Mouse (Mus musculus): ENCODE results near the gene Slco2a1.

Slco2a1 gene

GRCm38 (mm10) chr9:103040581-103040980 is 52.1 kb downstream of the Slco2a1 start:
- no peak for DNase-seq

- DNase-seq: no peak
Observed at GRCm38 (mm10) chr9:103045406-103045805, 56.9 kb downstream of the Slco2a1 start.

DNA sequence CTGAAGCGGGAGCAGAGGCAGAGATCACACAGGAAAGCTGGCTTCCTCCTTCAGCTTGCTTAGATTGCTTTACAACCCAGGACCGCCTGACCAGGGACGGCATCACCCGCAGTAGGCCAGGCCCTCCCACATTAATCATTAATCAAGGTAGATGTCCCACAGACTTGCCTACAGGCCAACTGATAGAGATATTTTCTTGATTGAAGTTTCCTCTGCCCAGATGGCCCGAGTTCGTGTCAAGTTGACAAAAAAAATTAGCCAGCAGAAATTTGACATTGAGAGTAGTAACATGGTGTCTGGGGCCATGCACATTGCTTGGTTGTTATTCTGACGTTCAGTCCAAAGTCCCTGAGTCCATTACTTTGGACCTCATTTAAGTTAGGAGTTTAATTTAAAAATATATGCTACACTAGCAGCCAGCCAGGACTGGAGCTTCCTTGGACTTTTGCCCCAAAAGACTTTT is 60.6 kb downstream of the Slco2a1 start:
- DNase-seq: no peak

DNA sequence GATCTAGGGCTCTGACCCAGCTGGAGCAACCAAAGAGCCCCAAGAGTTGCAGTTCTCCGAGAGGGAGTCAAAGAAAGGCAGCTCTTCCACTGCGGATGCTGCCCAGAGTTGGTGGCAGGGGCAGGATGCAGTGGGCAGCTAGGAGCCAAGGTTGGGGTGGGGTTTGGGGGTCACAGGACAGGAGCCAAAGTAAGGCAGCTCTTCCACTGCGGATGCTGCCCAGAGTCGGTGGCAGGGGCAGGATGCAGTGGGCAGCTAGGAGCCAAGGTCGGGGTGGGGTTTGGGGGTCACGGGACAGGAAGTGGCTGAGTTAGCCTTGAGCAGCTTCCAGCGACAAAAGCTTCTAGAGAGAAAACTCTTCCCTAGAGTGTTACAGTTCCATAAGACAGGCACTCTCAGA is 65.3 kb downstream of the Slco2a1 start:
- DNase-seq: peak; percentile 40 to 54

- DNase-seq: peak in 1 of 2 experiments; percentile 52
Observed at GRCm38 (mm10) chr9:103055061-103055460, 66.5 kb downstream of the Slco2a1 start.

DNA sequence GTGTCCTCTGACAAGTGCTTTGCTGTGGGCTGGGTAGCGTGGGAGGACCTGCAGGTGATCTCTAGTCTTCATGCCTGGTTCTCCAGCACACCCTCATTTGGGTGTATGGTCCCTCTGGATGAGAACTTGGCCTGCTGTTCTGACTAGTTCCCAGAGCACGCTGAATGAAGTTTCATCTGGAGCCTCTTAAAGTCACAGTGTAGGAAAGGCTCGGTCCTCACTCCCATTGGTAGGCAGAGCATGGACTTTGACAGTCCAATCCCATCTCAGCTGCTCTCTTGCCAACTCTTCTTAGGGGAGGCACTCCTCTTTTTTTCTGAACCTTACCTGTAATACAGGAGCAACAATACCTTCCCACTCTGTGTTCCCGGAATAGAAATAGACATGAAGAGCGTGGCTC is 67.7 kb downstream of the Slco2a1 start:
- peak in 1 of 2 experiments; percentile 10 for DNase-seq

DNA sequence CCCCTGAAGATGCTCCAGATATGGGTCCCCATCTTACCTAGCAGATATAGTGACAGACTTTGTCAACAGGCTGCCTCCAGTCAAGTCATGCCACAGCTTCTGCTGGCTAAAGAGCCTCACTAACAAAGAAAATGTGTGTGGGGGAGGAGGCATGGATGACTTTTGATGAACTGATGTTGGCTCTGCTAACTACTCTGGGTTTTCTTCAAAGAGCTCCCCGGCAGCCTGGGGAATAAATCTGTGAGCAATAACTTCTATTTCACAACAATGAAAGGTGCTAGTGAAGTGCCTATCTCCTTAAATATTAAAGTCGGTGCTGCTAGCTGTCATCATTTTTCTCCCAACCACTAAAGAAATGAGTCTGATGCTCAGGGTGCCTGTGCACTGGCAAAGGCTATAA is 72.0 kb downstream of the Slco2a1 start:
- peak in 1 of 2 experiments; percentile 19 for DNase-seq

GRCm38 (mm10) chr9:103061471-103062053 is 73.0 kb downstream of the Slco2a1 start:
- peak in 1 of 2 experiments; percentile 6 for DNase-seq

- no peak for DNase-seq
Observed at GRCm38 (mm10) chr9:103063591-103063990, 75.1 kb downstream of the Slco2a1 start.

GRCm38 (mm10) chr9:103066845-103067244 is 78.3 kb downstream of the Slco2a1 start:
- no peak for DNase-seq

DNA sequence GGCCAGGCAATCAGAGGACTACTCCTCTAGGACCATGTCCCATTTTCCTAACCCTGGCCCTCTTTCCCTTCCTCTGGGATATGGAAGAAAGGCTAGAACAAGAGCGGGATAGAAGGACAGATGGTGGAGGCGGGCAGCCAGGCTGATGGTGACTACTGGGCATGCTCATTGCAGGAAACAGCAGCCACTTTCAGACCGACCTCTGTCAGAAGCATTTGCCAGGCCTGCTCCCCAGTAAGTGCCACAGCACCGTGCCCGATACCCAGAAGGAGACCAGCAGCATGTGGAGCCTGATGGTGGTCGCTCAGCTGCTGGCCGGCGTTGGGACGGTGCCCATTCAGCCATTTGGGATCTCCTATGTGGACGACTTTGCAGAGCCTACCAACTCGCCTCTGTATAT is 79.1 kb downstream of the Slco2a1 start:
- no peak for DNase-seq

DNA sequence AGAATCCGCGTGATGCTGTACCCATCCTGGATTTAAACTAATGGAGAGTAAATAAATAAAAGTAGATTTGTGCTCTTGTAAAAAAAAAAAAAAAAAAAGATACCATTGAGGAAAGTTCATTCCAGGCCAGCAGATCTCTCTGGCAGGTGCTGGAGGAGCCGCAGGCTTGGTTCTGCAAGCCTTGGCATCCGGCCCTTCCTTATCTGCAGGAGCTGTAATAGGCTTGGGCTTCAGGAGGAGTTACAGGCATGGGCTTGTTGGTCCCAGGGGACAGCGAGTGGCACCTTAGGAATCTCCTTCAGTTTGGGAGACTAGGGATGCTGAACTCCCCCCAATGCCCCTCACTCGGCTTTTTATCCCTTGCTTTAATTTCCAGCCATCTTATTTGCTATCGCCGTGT is 80.3 kb downstream of the Slco2a1 start:
- no peak for DNase-seq

DNA sequence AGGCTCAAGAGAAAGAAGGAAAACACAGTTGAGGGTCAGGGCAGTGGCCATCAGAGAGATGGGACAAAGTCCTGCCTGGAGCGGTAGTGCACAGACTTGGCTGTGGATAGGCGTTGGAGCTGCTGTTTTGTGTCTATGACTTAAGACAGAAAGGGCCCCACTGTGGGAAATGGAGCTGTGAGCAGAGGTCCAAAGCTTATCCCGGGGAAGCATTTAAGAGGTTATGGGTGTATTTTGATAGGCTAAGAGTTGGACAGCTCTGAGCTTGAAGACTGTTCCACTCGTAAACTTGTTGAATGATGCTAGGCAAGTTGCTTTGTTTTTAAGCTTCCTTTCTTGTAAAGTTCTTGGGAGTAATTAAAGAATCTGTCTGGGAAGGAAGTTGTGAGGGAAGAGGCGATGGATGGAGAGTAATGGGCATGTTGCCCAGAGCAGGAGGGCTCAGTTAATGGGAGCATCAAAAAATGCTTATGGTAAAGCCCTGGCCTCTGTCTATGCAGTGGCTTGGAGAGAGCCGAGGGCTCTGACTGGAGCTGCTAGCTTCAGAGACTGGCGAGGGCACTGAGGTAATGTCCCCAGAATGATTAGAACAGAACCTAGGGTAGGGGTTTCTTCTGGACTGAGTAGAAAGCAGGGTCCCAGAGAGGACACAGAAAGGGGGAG is 83.2 kb downstream of the Slco2a1 start:
- peak in 1 of 2 experiments; percentile 54 for DNase-seq

GRCm38 (mm10) chr9:103072204-103072599 is 83.7 kb downstream of the Slco2a1 start:
- peak in 1 of 2 experiments; percentile 21 for DNase-seq

DNA sequence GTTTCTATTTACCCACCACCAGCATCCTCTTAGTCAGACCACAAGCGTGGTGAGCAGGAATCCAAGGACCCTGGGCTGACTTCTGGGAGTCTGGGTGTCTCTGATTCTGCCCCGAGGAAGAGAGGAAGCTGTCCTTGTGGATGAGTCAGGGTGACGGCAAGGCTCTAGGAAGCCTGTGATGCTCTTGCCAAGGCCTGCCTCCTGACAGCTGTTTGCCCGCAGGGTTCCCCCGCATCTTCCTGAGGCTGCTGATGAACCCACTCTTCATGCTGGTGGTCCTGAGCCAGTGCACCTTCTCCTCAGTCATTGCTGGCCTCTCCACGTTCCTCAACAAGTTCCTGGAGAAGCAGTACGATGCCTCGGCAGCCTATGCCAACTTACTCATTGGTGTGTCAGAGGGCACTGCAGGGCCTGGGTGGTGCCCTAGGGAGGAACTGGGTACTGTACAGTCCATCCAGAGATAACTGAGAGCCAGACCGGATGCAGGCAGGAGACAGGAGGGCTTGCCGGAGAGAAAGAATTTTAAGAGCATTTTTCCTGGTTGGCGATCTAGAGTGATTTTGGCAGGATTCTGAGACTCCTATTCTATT is 84.5 kb downstream of the Slco2a1 start:
- peak in 1 of 2 experiments; percentile 42 for DNase-seq

- peak; percentile 80 to 91 for DNase-seq
Observed at GRCm38 (mm10) chr9:103076836-103077531, 88.5 kb downstream of the Slco2a1 start.

DNA sequence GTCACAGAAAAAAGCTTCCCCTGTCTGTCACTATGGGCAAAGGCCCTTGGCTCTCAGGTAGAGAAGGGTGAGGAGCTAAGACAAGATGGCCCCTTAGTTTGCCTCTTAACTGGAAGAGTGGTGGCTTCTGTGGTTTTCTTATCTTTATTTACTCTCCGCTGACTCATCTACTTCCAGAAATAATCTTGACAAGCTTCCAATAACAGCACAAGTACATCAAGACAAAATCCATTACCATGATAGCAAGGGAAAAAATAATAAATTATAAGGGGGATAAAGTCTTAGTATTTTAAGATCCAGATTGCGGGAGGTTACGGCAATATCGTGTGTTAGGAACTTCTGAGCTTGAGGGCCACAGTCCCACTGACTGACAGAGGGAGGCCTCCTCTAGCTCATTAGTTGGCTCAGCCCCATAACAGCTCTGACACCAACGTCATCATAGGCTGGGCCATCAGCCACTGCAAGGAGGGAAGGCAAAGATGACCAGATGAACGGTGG is 89.7 kb downstream of the Slco2a1 start:
- peak; percentile 33 to 65 for DNase-seq

DNA sequence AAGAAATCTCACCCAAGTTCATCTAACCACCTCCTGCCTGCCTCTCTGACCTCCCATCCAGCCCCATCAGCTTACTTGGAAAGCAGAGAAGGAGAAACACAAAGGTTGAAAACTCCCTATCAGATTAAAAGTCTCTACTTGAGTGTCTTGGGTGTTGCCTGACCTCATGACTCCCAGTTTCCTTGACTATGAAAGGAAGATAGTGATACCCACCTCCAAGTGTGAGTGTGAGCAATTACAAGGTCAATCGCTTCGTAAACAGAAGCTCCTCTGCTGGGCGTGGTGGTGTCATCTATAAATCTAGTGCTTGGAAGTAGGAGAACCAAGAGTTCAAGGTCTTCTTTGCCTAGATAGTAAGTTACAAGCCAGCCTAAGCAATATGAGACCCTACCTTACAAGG is 91.7 kb downstream of the Slco2a1 start:
- DNase-seq: no peak

DNA sequence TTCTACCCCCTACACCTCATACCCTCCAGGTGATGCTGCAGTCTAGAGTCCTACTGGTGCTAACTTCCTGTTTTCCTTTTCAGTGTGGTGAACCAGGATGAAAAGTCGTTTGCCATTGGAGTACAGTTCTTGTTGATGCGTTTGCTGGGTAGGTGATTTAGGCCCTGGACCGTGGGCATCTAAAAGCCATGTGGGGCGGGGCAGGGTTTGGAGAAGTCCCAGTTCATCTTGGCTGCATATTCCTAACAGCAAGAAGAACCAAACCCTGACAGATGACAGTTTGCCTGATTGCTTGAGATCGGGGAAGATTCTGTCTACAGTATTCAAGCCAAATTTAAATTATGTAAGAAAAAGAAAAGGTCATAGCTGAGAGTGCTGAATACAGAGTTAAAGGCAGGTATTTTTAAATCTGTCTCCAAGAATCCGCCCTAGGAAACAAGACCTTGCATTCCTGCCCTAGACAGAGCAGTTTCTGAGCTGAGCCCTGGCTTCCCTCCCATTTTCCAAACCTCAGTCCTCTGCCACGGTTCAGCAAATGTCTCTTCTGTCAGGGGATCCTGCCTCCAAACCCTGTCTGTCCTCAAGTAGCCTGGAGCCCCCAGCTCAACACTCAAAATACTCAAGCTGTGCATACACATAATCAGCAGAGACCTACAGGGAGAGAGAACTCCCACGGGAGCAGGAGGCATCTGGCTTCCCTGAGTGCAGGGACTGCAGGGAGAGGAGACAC is 93.9 kb downstream of the Slco2a1 start:
- DNase-seq: no peak

GRCm38 (mm10) chr9:103083405-103083804 is 94.9 kb downstream of the Slco2a1 start:
- no peak for DNase-seq

- DNase-seq: no peak
Observed at GRCm38 (mm10) chr9:103086736-103087135, 98.2 kb downstream of the Slco2a1 start.

DNA sequence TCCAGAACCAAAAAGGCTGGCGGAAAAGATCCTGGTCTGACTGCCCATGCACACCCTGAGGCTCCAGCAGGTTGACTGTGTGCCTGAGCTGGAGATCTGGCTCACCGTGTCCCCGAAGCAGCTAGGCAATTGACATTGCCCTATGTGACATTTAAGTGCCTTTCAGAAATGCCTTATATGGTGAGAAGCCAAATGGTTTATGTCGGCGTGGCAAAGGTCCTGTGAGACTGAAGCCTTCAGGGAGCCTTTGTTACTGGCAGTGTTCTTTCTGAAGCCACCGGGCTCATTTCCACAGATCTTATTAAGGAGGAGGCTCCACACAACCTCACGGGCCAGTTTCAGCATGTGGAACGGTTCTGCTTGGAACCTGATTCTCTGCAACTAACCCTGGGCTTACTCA is 98.8 kb downstream of the Slco2a1 start:
- no peak for DNase-seq

DNA sequence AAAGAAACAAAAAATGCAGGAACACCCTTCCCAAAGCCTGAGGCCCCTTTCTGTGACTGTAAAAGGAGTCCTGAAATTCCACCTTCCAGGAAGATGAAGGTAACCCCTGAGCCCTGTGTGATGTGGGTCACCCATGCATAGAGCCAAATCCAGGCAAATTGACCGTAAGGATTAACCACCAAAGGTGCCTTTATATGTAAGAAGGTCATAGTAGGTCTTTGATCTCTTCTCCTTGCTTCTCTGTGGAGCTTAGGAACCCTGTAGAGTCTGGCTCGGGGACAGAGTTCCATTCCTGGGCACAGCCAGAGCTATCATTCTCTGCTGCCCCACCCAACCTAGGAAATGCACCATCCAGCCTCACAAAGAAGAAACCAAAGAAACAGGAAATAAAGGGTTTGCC is 100.1 kb downstream of the Slco2a1 start:
- no peak for DNase-seq

All from lung, postnatal 4 days (tissue).